Mouse (Mus musculus) spleen, embryonic (tissue): ENCODE measurements around the gene Rpl22.

Experiments
- CTCF ChIA-PET: fragments of 350-600 bp; sonication (Branson Sonifier 250); formaldehyde crosslinking; loops from one replicate; lab custom pipeline; 2022; lab: Charles Lee

The Rpl22 gene

GRCm38 (mm10) chr4:152325574-152326411, at the start of gene Rpl22:
Rpl22 (plus strand) TSS chr4:152325742.
- CTCF ChIA-PET, result no interaction called here

GRCm38 (mm10) chr4:152276389-152277347, 48.9 kb upstream of the Rpl22 start:
- CTCF ChIA-PET, result no interaction called here

GRCm38 (mm10) chr4:152277916-152278315, 47.6 kb upstream of the Rpl22 start:
- CTCF ChIA-PET, result interaction anchor here (0.7 kb wide), 1 partner anchor 15 kb away, joined by 8 read pairs; no protein-coding TSS in a partner anchor

- CTCF ChIA-PET, result no interaction called here
Observed at GRCm38 (mm10) chr4:152278986-152279385, 46.6 kb upstream of the Rpl22 start.

GRCm38 (mm10) chr4:152281601-152282000, 43.9 kb upstream of the Rpl22 start:
- CTCF ChIA-PET, result interaction anchor here (0.6 kb wide), 1 partner anchor 203 kb away, joined by 3 read pairs; no protein-coding TSS in a partner anchor

GRCm38 (mm10) chr4:152282721-152283120, 42.8 kb upstream of the Rpl22 start:
- CTCF ChIA-PET, result interaction anchor here (0.8 kb wide), 1 partner anchor 50 kb away, joined by 4 read pairs; no protein-coding TSS in a partner anchor

GRCm38 (mm10) chr4:152283186-152283950, 42.2 kb upstream of the Rpl22 start:
- CTCF ChIA-PET, result interaction anchor here (0.6 to 0.8 kb wide), 2 partner anchors 49 to 354 kb away, joined by 4 to 9 read pairs; no protein-coding TSS in a partner anchor

- CTCF ChIA-PET, result no interaction called here
Observed at GRCm38 (mm10) chr4:152285505-152285904, 40.0 kb upstream of the Rpl22 start.

GRCm38 (mm10) chr4:152286183-152286582, 39.4 kb upstream of the Rpl22 start:
- CTCF ChIA-PET, result interaction anchor here (0.7 to 0.9 kb wide), 2 partner anchors 11 to 113 kb away, joined by 3 to 4 read pairs; no protein-coding TSS in a partner anchor

GRCm38 (mm10) chr4:152286887-152287286, 38.7 kb upstream of the Rpl22 start:
- CTCF ChIA-PET, result interaction anchor here (0.9 kb wide), 1 partner anchor 113 kb away, joined by 3 read pairs; no protein-coding TSS in a partner anchor

- CTCF ChIA-PET, result interaction anchor here (0.9 kb wide), 1 partner anchor 114 kb away, joined by 3 read pairs; no protein-coding TSS in a partner anchor
Observed at GRCm38 (mm10) chr4:152287317-152288120, 38.0 kb upstream of the Rpl22 start.

- CTCF ChIA-PET, result no interaction called here
Observed at GRCm38 (mm10) chr4:152288398-152288945, 37.1 kb upstream of the Rpl22 start.

GRCm38 (mm10) chr4:152290385-152290784, 35.2 kb upstream of the Rpl22 start:
- CTCF ChIA-PET, result no interaction called here

- CTCF ChIA-PET, result no interaction called here
Observed at GRCm38 (mm10) chr4:152290991-152291390, 34.6 kb upstream of the Rpl22 start.

GRCm38 (mm10) chr4:152291562-152291961, 34.0 kb upstream of the Rpl22 start, which contains the start of gene Hes3:
Hes3 (minus strand) TSS chr4:152291662.
- CTCF ChIA-PET, result interaction anchor here (0.7 kb wide), 1 partner anchor 38 kb away, joined by 3 read pairs; no protein-coding TSS in a partner anchor

- CTCF ChIA-PET, result interaction anchor here (0.7 kb wide), 1 partner anchor 38 kb away, joined by 3 read pairs; no protein-coding TSS in a partner anchor
Observed at GRCm38 (mm10) chr4:152292102-152292765, 33.3 kb upstream of the Rpl22 start.

- CTCF ChIA-PET, result no interaction called here
Observed at GRCm38 (mm10) chr4:152294188-152294929, 31.2 kb upstream of the Rpl22 start.

- CTCF ChIA-PET, result no interaction called here
Observed at GRCm38 (mm10) chr4:152295916-152296315, 29.6 kb upstream of the Rpl22 start.
